Mouse (Mus musculus): ENCODE data around the gene Exosc2. TPM values are rescaled to one million over a fixed set of nuclear protein-coding genes. Genes with fewer than 3 reads are reported as not detected.

The Exosc2 gene
- polyA plus RNA-seq, 1 experiment, result 24.2 TPM

DNA sequence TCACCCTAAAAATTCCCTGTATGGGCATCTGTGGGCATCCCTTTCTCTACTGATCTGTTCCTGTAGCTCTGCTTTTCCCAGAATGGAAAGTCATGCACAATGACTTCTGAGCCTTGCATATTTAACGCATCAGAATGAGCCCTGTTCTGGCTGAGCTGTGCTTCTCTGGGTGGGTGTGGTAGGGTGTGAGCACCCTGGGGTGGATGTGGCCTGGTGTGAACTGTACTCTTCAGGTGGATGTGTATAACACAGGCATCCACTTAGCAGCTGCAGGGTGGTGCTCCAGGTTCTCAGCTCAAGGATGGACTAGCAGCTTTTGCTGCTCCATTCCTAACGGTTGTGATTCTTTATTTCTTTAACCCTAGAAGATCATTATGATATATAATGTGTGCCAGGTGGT is 49.4 kb downstream of the Exosc2 start:
- H3K4me3 ChIP-seq (ENCODE audit: control insufficient read depth, insufficient read depth, low read length), result no peak overlapping the region
- no peak for DNase-seq
- no peaks in the 10 kb centered on the region for H3K36me3 ChIP-seq (ENCODE audit: control insufficient read depth, insufficient read depth, low read length)
- WGBS, result 98% methylated on average over 2 of the region's 2 CpGs
- H3K4me1 ChIP-seq (replicated peaks; ENCODE audit: control insufficient read depth, insufficient read depth, low read length), result no peaks in the 10 kb centered on the region
- no peaks in the 10 kb centered on the region for H3K27me3 ChIP-seq (ENCODE audit: control insufficient read depth, insufficient read depth, low read length)
- H3K27ac ChIP-seq (ENCODE audit: control insufficient read depth, insufficient read depth, low read length), result no peak overlapping the region
- TF ChIP-seq POLR2A (IDR thresholded peaks at IDR 0.05; ENCODE audit: control insufficient read depth, extremely low read depth, insufficient read depth, low read length, poor library complexity) (no peak), CTCF (IDR thresholded peaks at IDR 0.05; ENCODE audit: borderline replicate concordance, control insufficient read depth, extremely low read depth, insufficient read depth, low read length, poor library complexity) (no peak)

DNA sequence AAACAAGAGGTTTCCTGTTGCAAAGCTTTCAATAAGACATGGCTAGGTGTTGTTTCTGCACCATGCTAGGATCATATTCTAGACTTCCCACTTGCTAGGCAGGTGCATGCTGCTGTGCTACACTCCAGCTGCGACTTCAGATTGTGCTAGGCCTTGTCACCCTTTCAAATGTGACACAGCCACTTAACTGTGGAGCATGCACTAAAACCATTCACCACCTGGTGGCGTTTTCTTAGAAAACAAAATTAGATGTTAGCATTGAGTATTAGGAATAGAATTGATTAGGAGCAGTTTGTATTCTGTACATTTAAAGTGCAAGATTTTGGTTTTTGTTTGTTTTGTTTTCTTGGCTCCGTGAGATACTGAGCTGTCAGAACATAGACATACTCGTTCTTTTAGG is 50.3 kb downstream of the Exosc2 start:
- DNase-seq, result peak; percentile 5

DNA sequence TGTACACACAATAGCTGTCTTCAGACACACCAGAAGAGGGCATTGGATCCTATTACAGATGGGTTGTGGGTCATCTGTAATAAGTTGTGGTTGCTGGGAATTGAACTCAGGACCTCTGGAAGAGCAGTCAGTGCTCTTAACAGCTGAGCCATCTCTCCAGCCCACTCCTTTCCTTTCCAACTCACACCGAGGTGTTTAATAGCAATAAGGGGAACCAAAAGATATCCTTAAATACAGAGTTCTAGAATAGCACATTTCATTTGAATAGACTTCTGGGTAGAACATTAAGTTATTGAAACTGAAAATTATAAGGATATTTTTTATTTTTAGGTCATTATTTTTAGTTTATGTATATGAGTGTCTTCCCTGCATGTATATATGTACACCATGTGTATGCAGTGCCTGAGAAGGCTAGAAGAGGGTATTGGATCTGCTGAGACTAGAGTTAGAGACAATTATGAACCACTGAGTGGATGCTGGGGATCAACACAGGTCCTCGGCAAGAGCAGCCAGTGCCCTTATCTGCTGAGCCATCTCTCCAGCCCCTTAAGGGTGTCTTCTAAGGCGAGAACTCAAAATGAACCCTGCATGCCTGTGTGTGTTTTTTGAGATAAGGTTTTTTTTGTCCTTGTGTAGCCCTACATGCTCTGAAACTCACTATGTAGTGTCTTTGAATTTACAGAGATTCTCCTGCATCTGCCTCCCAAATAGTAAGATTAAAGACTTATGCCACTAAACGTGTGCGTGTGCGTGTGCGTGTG is 54.4 kb downstream of the Exosc2 start:
- no peak for TF ChIP-seq POLR2A (IDR thresholded peaks at IDR 0.05; ENCODE audit: control insufficient read depth, extremely low read depth, insufficient read depth, low read length, poor library complexity)
- TF ChIP-seq CTCF (IDR thresholded peaks at IDR 0.05; ENCODE audit: borderline replicate concordance, control insufficient read depth, extremely low read depth, insufficient read depth, low read length, poor library complexity), result no peak
- H3K4me1 ChIP-seq (replicated peaks; ENCODE audit: control insufficient read depth, insufficient read depth, low read length), result peaks cover 13% of the 10 kb centered on the region
- WGBS, result 89% methylated on average over 7 of the region's 7 CpGs
- DNase-seq, result no peak
- no peaks in the 10 kb centered on the region for H3K27me3 ChIP-seq (ENCODE audit: control insufficient read depth, insufficient read depth, low read length)
- H3K27ac ChIP-seq (ENCODE audit: control insufficient read depth, insufficient read depth, low read length), result no peak overlapping the region
- no peaks in the 10 kb centered on the region for H3K36me3 ChIP-seq (ENCODE audit: control insufficient read depth, insufficient read depth, low read length)
- H3K4me3 ChIP-seq (ENCODE audit: control insufficient read depth, insufficient read depth, low read length), result no peak overlapping the region

More for the DNA sequence above, 50.3 kb downstream of the Exosc2 start:
- Histone ChIP-seq H3K4me3 (ENCODE audit: control insufficient read depth, insufficient read depth, low read length) (no peak overlapping the region), H3K36me3 (ENCODE audit: control insufficient read depth, insufficient read depth, low read length) (no peaks in the 10 kb centered on the region), H3K4me1 (replicated peaks; ENCODE audit: control insufficient read depth, insufficient read depth, low read length) (no peaks in the 10 kb centered on the region), H3K27ac (ENCODE audit: control insufficient read depth, insufficient read depth, low read length) (no peak overlapping the region), H3K27me3 (ENCODE audit: control insufficient read depth, insufficient read depth, low read length) (no peaks in the 10 kb centered on the region)
- WGBS, result 91% methylated on average over 4 of the region's 4 CpGs
- no peak for TF ChIP-seq POLR2A (IDR thresholded peaks at IDR 0.05; ENCODE audit: control insufficient read depth, extremely low read depth, insufficient read depth, low read length, poor library complexity)
- no peak for TF ChIP-seq CTCF (IDR thresholded peaks at IDR 0.05; ENCODE audit: borderline replicate concordance, control insufficient read depth, extremely low read depth, insufficient read depth, low read length, poor library complexity)

DNA sequence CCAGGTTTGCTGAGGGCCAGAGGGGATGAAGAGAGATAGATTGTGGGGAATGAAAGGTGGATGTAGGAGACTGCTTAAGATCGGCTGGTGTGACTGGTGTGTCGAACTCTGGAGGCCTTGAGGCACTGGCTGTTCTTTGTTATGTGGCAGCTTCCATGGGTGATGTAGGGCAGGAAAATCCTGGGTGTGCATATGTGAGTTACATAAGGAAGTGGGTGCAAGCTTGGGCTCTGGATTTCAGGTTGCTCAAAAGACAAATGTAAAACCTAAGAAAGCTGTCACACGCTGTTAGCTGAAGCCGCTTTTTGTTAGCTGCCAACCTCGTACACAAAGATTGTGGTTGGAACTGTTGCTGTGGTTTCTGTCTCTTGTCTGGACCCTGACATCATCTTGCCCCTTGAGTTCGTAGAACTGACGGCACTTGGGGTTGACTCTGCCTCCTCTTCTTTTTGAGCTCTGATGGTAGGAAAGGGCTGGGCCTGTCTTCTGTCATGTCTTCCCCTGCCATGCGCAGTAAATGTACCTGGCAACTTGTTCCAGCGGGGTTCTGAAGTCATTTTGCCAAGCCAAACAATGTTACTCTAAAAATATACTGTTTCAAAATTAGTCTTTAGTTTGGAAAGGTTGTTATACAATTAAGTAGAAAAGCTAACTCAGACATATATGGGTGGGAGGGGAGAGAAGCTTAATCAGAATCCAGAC is 57.2 kb downstream of the Exosc2 start:
- H3K27me3 ChIP-seq (ENCODE audit: control insufficient read depth, insufficient read depth, low read length), result no peaks in the 10 kb centered on the region
- TF ChIP-seq POLR2A (IDR thresholded peaks at IDR 0.05; ENCODE audit: control insufficient read depth, extremely low read depth, insufficient read depth, low read length, poor library complexity) (no peak), CTCF (IDR thresholded peaks at IDR 0.05; ENCODE audit: borderline replicate concordance, control insufficient read depth, extremely low read depth, insufficient read depth, low read length, poor library complexity) (no peak)
- peaks cover 13% of the 10 kb centered on the region for H3K4me1 ChIP-seq (replicated peaks; ENCODE audit: control insufficient read depth, insufficient read depth, low read length)
- H3K36me3 ChIP-seq (ENCODE audit: control insufficient read depth, insufficient read depth, low read length), result no peaks in the 10 kb centered on the region
- H3K4me3 ChIP-seq (ENCODE audit: control insufficient read depth, insufficient read depth, low read length), result no peak overlapping the region
- H3K27ac ChIP-seq (ENCODE audit: control insufficient read depth, insufficient read depth, low read length), result no peak overlapping the region
- WGBS, result 41% methylated on average over 9 of the region's 9 CpGs
- DNase-seq, result no peak

DNA sequence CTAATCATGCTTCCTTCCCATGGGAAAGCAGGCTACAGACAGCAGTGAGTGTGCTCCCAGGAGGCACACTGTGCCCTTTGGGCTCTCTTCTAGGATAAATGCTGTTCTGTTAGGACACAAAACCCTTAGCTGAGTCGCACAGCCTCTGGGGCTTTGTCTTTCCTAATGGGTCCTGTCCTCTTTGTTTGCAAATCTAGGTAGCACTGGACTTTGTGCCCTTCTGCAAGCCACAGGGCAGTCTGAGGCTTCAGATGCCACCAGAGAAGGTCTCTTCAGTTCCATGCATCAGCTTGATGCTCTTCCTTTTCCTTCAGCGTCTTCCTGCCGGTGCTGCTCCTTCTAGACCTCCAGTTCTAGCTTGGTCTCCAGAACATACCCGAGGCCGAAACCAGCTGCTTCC is 60.1 kb downstream of the Exosc2 start:
- 74% methylated on average over 5 of the region's 5 CpGs for WGBS
- Histone ChIP-seq H3K27me3 (ENCODE audit: control insufficient read depth, insufficient read depth, low read length) (no peaks in the 10 kb centered on the region), H3K4me3 (ENCODE audit: control insufficient read depth, insufficient read depth, low read length) (no peak overlapping the region), H3K36me3 (ENCODE audit: control insufficient read depth, insufficient read depth, low read length) (no peaks in the 10 kb centered on the region), H3K4me1 (replicated peaks; ENCODE audit: control insufficient read depth, insufficient read depth, low read length) (peaks cover 13% of the 10 kb centered on the region), H3K27ac (ENCODE audit: control insufficient read depth, insufficient read depth, low read length) (no peak overlapping the region)
- TF ChIP-seq CTCF (IDR thresholded peaks at IDR 0.05; ENCODE audit: borderline replicate concordance, control insufficient read depth, extremely low read depth, insufficient read depth, low read length, poor library complexity) (no peak), POLR2A (IDR thresholded peaks at IDR 0.05; ENCODE audit: control insufficient read depth, extremely low read depth, insufficient read depth, low read length, poor library complexity) (no peak)
- no peak for DNase-seq

Other genes with a start within 250 kb of the Exosc2 start
- gene Ass1, start 200.5 kb upstream of the Exosc2 start, polyA plus RNA-seq (2012; rRNA removed), result 36.3 and 46.6 TPM in 2 replicates
- 56.3 and 69.5 TPM in 2 replicates for gene Fubp3, start 98.1 kb upstream of the Exosc2 start, polyA plus RNA-seq (2012; rRNA removed)
- gene Prdm12, start 30.7 kb upstream of the Exosc2 start, polyA plus RNA-seq (2012; rRNA removed), result 0.04 and 0.06 TPM in 2 replicates
- 93.4 and 105 TPM in 2 replicates for gene Abl1, start 17.7 kb downstream of the Exosc2 start, polyA plus RNA-seq (2012; rRNA removed)
- gene Qrfp, start 139.9 kb downstream of the Exosc2 start, polyA plus RNA-seq (2012; rRNA removed), result 0.51 and 0.73 TPM in 2 replicates
- gene Fibcd1, start 175.3 kb downstream of the Exosc2 start, polyA plus RNA-seq (2012; rRNA removed), result 0.81 and 1.0 TPM in 2 replicates
- 1.1 and 1.2 TPM in 2 replicates for gene Lamc3, start 216.6 kb downstream of the Exosc2 start, polyA plus RNA-seq (2012; rRNA removed)